ENCODE assay signal across 11 mouse cellular contexts in the genomic region with DNA sequence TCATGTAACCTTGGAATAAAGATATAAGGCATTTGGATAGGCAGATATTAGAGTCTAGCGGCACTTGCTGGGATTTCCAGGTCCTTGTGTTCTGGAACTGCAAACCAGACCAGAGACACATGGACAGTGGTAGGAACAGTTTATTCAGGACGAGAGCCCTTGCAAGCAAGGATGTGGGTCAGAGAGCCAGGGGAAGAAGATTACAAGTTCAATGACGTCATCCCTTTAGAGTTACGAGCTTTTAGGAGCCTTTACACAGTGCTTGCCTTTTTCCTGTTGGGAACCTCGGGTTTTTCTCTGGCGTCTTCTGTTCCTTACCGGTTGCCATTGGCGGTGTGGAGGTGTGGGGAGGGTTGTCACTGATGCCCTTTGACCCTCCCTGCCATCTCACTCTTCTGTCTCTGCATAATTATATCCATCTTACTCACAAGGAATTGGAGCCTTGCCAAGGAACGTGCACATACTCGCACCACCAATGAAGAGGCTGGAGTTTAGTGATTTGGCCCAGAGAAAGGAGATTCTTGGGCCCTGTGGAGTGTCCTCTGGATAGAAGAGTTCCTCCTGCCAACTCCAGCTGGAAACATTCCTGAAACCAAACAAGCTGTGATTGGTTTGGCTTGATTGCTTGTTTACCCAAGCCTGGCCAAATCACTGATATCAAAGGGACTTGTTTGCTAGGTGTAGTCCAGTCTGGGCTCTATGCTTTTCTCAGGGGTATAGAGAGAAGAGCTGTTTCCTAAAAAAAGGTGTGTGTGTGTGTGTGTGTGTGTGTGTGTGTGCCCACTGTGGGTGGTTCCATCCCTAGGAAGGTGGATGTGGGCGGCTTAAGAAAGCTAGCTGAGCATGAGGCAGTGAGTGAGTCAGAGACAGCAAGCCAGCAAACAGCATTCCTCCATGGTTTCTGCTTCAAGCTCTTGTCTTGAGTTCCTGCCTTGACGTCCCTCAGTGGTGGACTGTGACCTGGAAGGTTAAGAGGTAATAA. TPM values are rescaled to one million over a fixed set of nuclear protein-coding genes. Genes with fewer than 3 reads are reported as not detected.
DNase-seq lines count a peak whose midpoint lies in the region; ATAC-seq lines count a peak whose summit lies in the region.
"Had no signal": no experiment of that assay in that cellular context is flagged by ENCODE, and none has a peak within 500 bp of the region (broad histone marks: within the 10 kb centered on the region; RNA-seq: fewer than 3 reads in every experiment).

No protein-coding gene starts in this region.

- ATAC-seq in midbrain, embryonic 13.5 days: no peak

- no peak overlapping the region for H3K27ac ChIP-seq in midbrain, embryonic 13.5 days
- H3K27ac ChIP-seq: forebrain, embryonic 12.5 days had no signal

- no peaks in the 10 kb centered on the region for H3K9me3 ChIP-seq in midbrain, embryonic 13.5 days
- H3K9me3 ChIP-seq: forebrain, embryonic 12.5 days had no signal

- no peak overlapping the region for H3K4me2 ChIP-seq in midbrain, embryonic 13.5 days (replicated peaks)
- H3K4me2 ChIP-seq: forebrain, embryonic 12.5 days had no signal

- peaks cover 10% of the 10 kb centered on the region; the same call in 1 of the 2 replicates for H3K4me1 ChIP-seq in midbrain, embryonic 13.5 days (replicated peaks)

- H3K36me3 ChIP-seq in midbrain, embryonic 13.5 days: no peaks in the 10 kb centered on the region
- H3K36me3 ChIP-seq: forebrain, embryonic 12.5 days had no signal

- intact Hi-C loops in heart, postnatal 10 days (cut with DNase I): no loop called here

- no peak overlapping the region for H3K9ac ChIP-seq in midbrain, embryonic 13.5 days (replicated peaks)
- H3K9ac ChIP-seq: forebrain, embryonic 12.5 days had no signal

- peak; percentile 48 to 55 for DNase-seq in cerebellum, postnatal 10 days
- no peak for DNase-seq in cerebellum, adult 11-12 months
- peak; percentile 2 for DNase-seq in ovary, postnatal 14 days (ENCODE audit: low spot score)
- DNase-seq in ovary, postnatal 36 days (ENCODE audit: low spot score): no peak
- peak; percentile 64 to 72 for DNase-seq in heart, postnatal 10 days
- DNase-seq in lung, postnatal 4 days: peak; percentile 29 to 37
- DNase-seq in c-Kit-positive CD71-positive TER-119-positive erythroid progenitor cells, embryonic 14.5 days (ENCODE audit: low spot score): no peak
- DNase-seq: B cell, adult 2 months; cerebellum, adult 8-10 months had no signal

- no peak overlapping the region for H3K4me3 ChIP-seq in midbrain, embryonic 13.5 days (replicated peaks)
- H3K4me3 ChIP-seq: forebrain, embryonic 12.5 days had no signal

- 82% methylated on average over 12 of the region's 12 CpGs for WGBS in midbrain, embryonic 13.5 days

- no peaks in the 10 kb centered on the region for H3K27me3 ChIP-seq in midbrain, embryonic 13.5 days
- H3K27me3 ChIP-seq: forebrain, embryonic 12.5 days had no signal

RNA-seq across cellular contexts. Expression of a gene that starts 42.0 kb away (rescaled TPM):
- 100 to 1,000 TPM; 128 to 149 TPM for total RNA-seq in heart, postnatal 10 days (2021)
- polyA plus RNA-seq in midbrain, embryonic 13.5 days (2015; fragmentation: Nextera tagmentation; extraction: Ambion mirVana): 35.5 and 42.9 TPM in 2 replicates

Comparison
In these comparisons a context has a peak if more than half of its experiments do, and no peak if none do; other contexts are left out.
1. DNase-seq: peak in cerebellum, postnatal 10 days (2 of 2), ovary, postnatal 14 days (single experiment), heart, postnatal 10 days (2 of 2) and lung, postnatal 4 days (2 of 2); none in cerebellum, adult 11-12 months (single experiment), ovary, postnatal 36 days (single experiment) and c-Kit-positive CD71-positive TER-119-positive erythroid progenitor cells, embryonic 14.5 days (single experiment).